Mouse (Mus musculus): ENCODE data around the gene Reg4. TPM values are rescaled to one million over a fixed set of nuclear protein-coding genes. Genes with fewer than 3 reads are reported as not detected.

Gene Reg4
- polyA plus RNA-seq, 1 experiment: not detected

- 31% methylated on average over 12 of the region's 12 CpGs for WGBS
- peak; percentile 73 for DNase-seq
- H3K27ac ChIP-seq (ENCODE audit: insufficient read depth, low read depth, low read length): no peak overlapping the region
- H3K27me3 ChIP-seq (replicated peaks; ENCODE audit: control insufficient read depth, insufficient read depth, low read length): no peaks in the 10 kb centered on the region
- no peaks in the 10 kb centered on the region for H3K36me3 ChIP-seq (ENCODE audit: control insufficient read depth, insufficient read depth, low read length)
- peaks cover 11% of the 10 kb centered on the region; the same call in 1 of the 2 replicates for H3K4me1 ChIP-seq (ENCODE audit: control insufficient read depth, insufficient read depth, low read length)
- no peak for TF ChIP-seq POLR2A (IDR thresholded peaks at IDR 0.05; ENCODE audit: low read depth, low read length)
- peak; percentile 90 for TF ChIP-seq CTCF (conservative IDR thresholded peaks at IDR 0.05; ENCODE audit: insufficient read depth, insufficient read length, low read depth, low read length)
- H3K4me3 ChIP-seq (ENCODE audit: insufficient read depth, low read depth, low read length): no peak overlapping the region
Observed at GRCm38 (mm10) chr3:98280933-98281678, 59.1 kb downstream of the Reg4 start.

DNA sequence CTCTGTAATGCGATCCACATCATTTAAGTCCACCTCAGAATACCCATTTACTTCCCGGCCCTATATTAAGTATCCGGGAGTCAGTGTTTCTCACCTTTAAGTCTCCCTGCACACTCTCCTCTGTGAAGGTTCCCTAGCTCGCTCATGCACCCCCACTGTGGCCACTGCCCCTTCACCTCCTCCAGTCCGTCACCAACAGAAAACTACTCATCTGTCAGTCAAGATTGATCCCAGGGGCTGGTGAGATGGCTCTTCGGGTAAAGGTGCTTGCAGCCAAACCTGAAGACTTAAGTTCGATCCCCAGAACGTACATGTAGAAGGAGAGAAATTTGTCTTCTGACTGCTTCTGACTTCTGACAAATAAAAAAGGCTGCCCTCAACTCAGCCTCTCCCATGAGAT lies 60.5 kb downstream of the Reg4 start:
- TF ChIP-seq CTCF (conservative IDR thresholded peaks at IDR 0.05; ENCODE audit: insufficient read depth, insufficient read length, low read depth, low read length): no peak
- TF ChIP-seq POLR2A (IDR thresholded peaks at IDR 0.05; ENCODE audit: low read depth, low read length): no peak
- H3K36me3 ChIP-seq (ENCODE audit: control insufficient read depth, insufficient read depth, low read length): no peaks in the 10 kb centered on the region
- H3K4me1 ChIP-seq (ENCODE audit: control insufficient read depth, insufficient read depth, low read length): peaks cover 11% of the 10 kb centered on the region; the same call in 1 of the 2 replicates
- H3K27me3 ChIP-seq (replicated peaks; ENCODE audit: control insufficient read depth, insufficient read depth, low read length): no peaks in the 10 kb centered on the region
- no peak overlapping the region for H3K27ac ChIP-seq (ENCODE audit: insufficient read depth, low read depth, low read length)
- no peak for DNase-seq
- H3K4me3 ChIP-seq (ENCODE audit: insufficient read depth, low read depth, low read length): no peak overlapping the region
- WGBS: 92% methylated on average over 8 of the region's 8 CpGs

DNA sequence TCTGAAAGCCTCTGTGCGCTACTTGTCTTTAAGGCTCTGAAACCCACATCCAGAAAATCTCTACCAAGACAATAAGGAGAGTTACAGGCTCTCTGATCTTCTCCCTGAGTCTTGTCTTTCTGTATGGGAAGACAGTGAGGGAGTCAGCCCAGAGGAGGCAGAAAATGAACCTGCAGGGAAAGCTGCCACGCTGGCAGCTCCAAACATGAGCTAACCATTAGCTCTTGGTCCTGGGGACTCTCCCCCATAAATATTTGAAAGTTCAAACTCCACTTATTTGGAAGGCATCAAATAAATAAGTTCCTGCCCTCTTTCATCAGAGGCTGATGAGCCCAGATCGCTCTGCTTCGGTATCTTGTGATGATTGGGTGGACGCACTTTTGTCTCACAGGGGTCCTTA lies 61.2 kb downstream of the Reg4 start:
- 78% methylated on average over 5 of the region's 5 CpGs for WGBS
- TF ChIP-seq CTCF (conservative IDR thresholded peaks at IDR 0.05; ENCODE audit: insufficient read depth, insufficient read length, low read depth, low read length) (no peak), POLR2A (IDR thresholded peaks at IDR 0.05; ENCODE audit: low read depth, low read length) (no peak)

More for the DNA sequence above, 61.2 kb downstream of the Reg4 start:
- Histone ChIP-seq H3K27me3 (replicated peaks; ENCODE audit: control insufficient read depth, insufficient read depth, low read length) (no peaks in the 10 kb centered on the region), H3K4me1 (ENCODE audit: control insufficient read depth, insufficient read depth, low read length) (peaks cover 5% of the 10 kb centered on the region; the same call in 1 of the 2 replicates), H3K27ac (ENCODE audit: insufficient read depth, low read depth, low read length) (no peak overlapping the region), H3K4me3 (ENCODE audit: insufficient read depth, low read depth, low read length) (no peak overlapping the region), H3K36me3 (ENCODE audit: control insufficient read depth, insufficient read depth, low read length) (no peaks in the 10 kb centered on the region)
- peak; percentile 32 for DNase-seq

Other genes with a start within 250 kb of the Reg4 start
- gene Notch2, start 208.6 kb upstream of the Reg4 start, polyA plus RNA-seq (2012; rRNA removed): 16.3 and 20.0 TPM in 2 replicates
- not detected in 2 replicates for gene Adam30, start 61.5 kb upstream of the Reg4 start, polyA plus RNA-seq (2012; rRNA removed)
- 39.0 and 39.5 TPM in 2 replicates for gene Hmgcs2, start 58.3 kb downstream of the Reg4 start, polyA plus RNA-seq (2012; rRNA removed)
- gene Phgdh, start 117.8 kb downstream of the Reg4 start, polyA plus RNA-seq (2012; rRNA removed): 47.1 and 54.5 TPM in 2 replicates
- 14.7 and 16.2 TPM in 2 replicates for gene Zfp697, start 160.3 kb downstream of the Reg4 start, polyA plus RNA-seq (2012; rRNA removed)
- gene Gm4450, start 235.0 kb downstream of the Reg4 start, polyA plus RNA-seq (2012; rRNA removed): 306 and 370 TPM in 2 replicates